Mouse (Mus musculus): ENCODE results near the gene Hrc.

- TF ChIP-seq POLR2A (IDR thresholded peaks at IDR 0.05; ENCODE audit: low read depth, low read length) (no peak), CTCF (IDR thresholded peaks at IDR 0.05; ENCODE audit: borderline replicate concordance, insufficient read depth, low read length) (no peak)
Measured at GRCm38 (mm10) chr7:45312023-45312422, 23.1 kb upstream of the Hrc start.

Data from embryonic fibroblast, embryonic 13.5 days (primary cell).